In the genomic region with DNA sequence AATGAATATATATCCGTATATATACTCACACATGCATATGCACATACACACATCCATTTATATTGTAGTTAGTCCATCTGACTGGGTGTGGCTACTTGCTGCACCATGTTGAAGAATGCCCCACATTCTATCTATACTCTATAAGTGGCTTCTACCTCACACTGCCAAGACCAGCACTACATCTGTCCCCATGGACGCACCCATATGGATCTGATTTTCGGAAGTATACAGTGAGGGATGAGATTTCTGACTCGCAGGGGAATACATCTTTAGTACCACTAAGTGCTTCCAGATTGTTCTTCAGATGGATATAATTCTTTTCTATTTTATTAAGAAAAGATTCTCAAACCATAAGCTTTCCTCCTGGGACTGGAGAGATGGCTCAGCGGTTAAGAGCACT, we compare ENCODE assay signal across 20 mouse cellular contexts.
DNase-seq lines count a peak whose midpoint lies in the region; ATAC-seq lines count a peak whose summit lies in the region.
"Had no signal": no experiment of that assay in that cellular context is flagged by ENCODE, and none has a peak within 500 bp of the region (broad histone marks: within the 10 kb centered on the region; RNA-seq: fewer than 3 reads in every experiment).

No protein-coding gene starts in this region.

- intact Hi-C loops in left cerebral cortex, postnatal 14 days (cut with DNase I): no loop called here

- no peaks in the 10 kb centered on the region for H3K27me3 ChIP-seq in heart, embryonic 12.5 days (replicated peaks)
- no peaks in the 10 kb centered on the region for H3K27me3 ChIP-seq in embryonic facial prominence, embryonic 10.5 days (replicated peaks; ENCODE audit: low read depth, poor library complexity, severe bottlenecking)
- H3K27me3 ChIP-seq: forebrain, embryonic 12.5 days; heart, embryonic 15.5 days; hindbrain, embryonic 13.5 days had no signal

- ATAC-seq in heart, embryonic 12.5 days (ENCODE audit: insufficient number of reproducible peaks, low FRiP score): no peak
- ATAC-seq: forebrain, embryonic 16.5 days; hindbrain, postnatal 0 days had no signal

- H3K27ac ChIP-seq in heart, embryonic 12.5 days (ENCODE audit: poor library complexity, severe bottlenecking): no peak overlapping the region
- no peak overlapping the region for H3K27ac ChIP-seq in embryonic facial prominence, embryonic 10.5 days (replicated peaks)
- H3K27ac ChIP-seq: forebrain, embryonic 12.5 days; gastrocnemius, adult 2 months; heart, embryonic 10.5 days; heart, embryonic 15.5 days; hindbrain, embryonic 13.5 days; hindbrain, postnatal 0 days had no signal

- DNase-seq in heart, adult 11 months: peak; percentile 5
- peak; percentile 16 for DNase-seq in embryonic facial prominence, embryonic 10.5 days (ENCODE audit: low spot score)
- DNase-seq in forelimb bud, embryonic 11.5 days (ENCODE audit: low read depth, low spot score): peak; percentile 31
- no peak for DNase-seq in left cerebral cortex, postnatal 14 days (ENCODE audit: low spot score in 2 of 2)
- DNase-seq in right cerebral cortex, adult 18-20 months: no peak
- DNase-seq: adrenal gland, adult 8-10 months; cerebellum, adult 11-12 months; cerebellum, adult 9-11 months; cerebellum, postnatal 36 days; gastrocnemius, adult 2 months; gastrocnemius, postnatal 36 days; heart, postnatal 14 days; kidney, adult 18-20 months had no signal

- no peaks in the 10 kb centered on the region for H3K4me1 ChIP-seq in heart, embryonic 12.5 days (replicated peaks)
- no peaks in the 10 kb centered on the region for H3K4me1 ChIP-seq in embryonic facial prominence, embryonic 10.5 days
- H3K4me1 ChIP-seq: forebrain, embryonic 12.5 days; heart, embryonic 10.5 days; heart, embryonic 15.5 days; hindbrain, embryonic 13.5 days had no signal

- H3K9me3 ChIP-seq in heart, embryonic 12.5 days (replicated peaks): no peaks in the 10 kb centered on the region
- H3K9me3 ChIP-seq in embryonic facial prominence, embryonic 10.5 days: no peaks in the 10 kb centered on the region
- H3K9me3 ChIP-seq: forebrain, embryonic 12.5 days; heart, embryonic 10.5 days; heart, embryonic 15.5 days; hindbrain, embryonic 13.5 days had no signal

- WGBS in heart, embryonic 12.5 days: 84% methylated on average over 5 of the region's 5 CpGs
- WGBS in embryonic facial prominence, embryonic 10.5 days: 76% methylated on average over 5 of the region's 5 CpGs

- H3K4me2 ChIP-seq in heart, embryonic 12.5 days: no peak overlapping the region
- H3K4me2 ChIP-seq: forebrain, embryonic 12.5 days; heart, embryonic 15.5 days; hindbrain, embryonic 13.5 days had no signal

- H3K9ac ChIP-seq in heart, embryonic 12.5 days: no peak overlapping the region
- H3K9ac ChIP-seq: forebrain, embryonic 12.5 days; heart, embryonic 15.5 days; hindbrain, embryonic 13.5 days had no signal

- no peak overlapping the region for H3K4me3 ChIP-seq in heart, embryonic 12.5 days
- no peak overlapping the region for H3K4me3 ChIP-seq in embryonic facial prominence, embryonic 10.5 days
- H3K4me3 ChIP-seq: forebrain, embryonic 12.5 days; gastrocnemius, adult 2 months; heart, embryonic 10.5 days; heart, embryonic 15.5 days; hindbrain, embryonic 13.5 days had no signal

- no peaks in the 10 kb centered on the region for H3K36me3 ChIP-seq in heart, embryonic 12.5 days
- no peaks in the 10 kb centered on the region for H3K36me3 ChIP-seq in embryonic facial prominence, embryonic 10.5 days (replicated peaks)
- H3K36me3 ChIP-seq: forebrain, embryonic 12.5 days; heart, embryonic 10.5 days; heart, embryonic 15.5 days; hindbrain, embryonic 13.5 days had no signal

Comparison
In these comparisons a context has a peak if more than half of its experiments do, and no peak if none do; other contexts are left out.
1. DNase-seq: peak in heart, adult 11 months (single experiment), embryonic facial prominence, embryonic 10.5 days (single experiment) and forelimb bud, embryonic 11.5 days (single experiment); none in left cerebral cortex, postnatal 14 days (0 of 2) and right cerebral cortex, adult 18-20 months (single experiment).